Mouse (Mus musculus): ENCODE measurements around the gene Exoc4.

Exoc4 gene

DNA sequence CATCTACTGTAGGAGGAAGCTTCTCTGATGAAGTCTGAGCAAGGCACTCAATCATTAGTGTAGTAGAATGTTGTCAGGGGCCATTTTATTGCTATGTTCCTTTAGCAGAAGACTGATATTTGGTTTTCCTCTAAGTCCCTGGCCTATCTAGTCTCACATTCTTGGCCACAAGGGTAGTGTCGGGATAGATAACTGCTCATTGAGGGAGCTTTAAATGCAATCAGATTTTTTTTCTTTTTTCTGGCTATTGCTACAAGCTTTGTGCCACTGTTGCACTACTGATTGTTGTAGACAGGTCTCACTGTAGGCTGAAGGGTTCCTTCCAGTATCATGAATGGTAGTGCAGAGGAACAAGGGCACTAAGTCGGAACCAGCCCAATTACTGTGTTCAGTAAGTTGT lies 227.2 kb downstream of the Exoc4 start:
- DNase-seq (ENCODE audit: low spot score), result no peak

DNA sequence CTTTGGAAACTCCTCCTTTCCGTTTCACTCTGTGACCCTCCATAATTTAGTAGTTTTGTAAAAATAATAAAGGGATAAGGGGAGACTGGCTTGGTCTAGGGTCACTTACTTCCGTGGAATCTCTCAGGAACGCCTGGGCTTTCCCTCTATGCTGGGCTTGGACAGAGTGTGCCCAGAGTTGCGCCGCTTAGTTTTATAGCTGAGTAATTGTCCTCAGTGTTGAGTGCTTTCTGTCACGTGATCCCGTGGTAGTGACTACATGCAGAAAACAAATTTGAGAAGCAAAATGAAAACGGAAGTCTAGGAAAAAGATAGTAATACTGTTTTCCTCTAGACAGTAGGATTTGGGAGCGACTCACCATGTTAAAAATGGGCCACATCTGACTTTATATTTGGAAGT lies 235.7 kb downstream of the Exoc4 start:
- no peak for DNase-seq (ENCODE audit: low spot score)

DNA sequence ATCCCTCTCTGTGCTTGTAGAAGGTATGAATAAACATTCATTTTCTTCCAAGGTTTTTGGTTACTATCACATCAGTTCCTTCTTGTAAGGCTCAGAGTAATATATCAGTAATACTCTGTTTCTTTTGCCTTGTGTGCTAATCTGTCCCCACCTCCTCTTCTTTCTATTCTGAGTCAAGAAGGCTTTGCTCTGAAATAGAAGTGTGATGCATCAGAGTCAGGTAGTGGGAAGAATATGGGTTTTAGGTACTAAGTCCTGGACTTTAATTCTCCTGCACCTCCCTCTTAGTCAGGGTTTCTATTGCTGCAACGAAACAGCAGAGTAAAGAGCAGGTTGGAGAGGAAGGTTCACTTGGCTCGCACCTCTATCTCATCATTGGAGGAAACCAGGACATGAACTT lies 240.9 kb downstream of the Exoc4 start:
- DNase-seq (ENCODE audit: low spot score), result no peak

DNA sequence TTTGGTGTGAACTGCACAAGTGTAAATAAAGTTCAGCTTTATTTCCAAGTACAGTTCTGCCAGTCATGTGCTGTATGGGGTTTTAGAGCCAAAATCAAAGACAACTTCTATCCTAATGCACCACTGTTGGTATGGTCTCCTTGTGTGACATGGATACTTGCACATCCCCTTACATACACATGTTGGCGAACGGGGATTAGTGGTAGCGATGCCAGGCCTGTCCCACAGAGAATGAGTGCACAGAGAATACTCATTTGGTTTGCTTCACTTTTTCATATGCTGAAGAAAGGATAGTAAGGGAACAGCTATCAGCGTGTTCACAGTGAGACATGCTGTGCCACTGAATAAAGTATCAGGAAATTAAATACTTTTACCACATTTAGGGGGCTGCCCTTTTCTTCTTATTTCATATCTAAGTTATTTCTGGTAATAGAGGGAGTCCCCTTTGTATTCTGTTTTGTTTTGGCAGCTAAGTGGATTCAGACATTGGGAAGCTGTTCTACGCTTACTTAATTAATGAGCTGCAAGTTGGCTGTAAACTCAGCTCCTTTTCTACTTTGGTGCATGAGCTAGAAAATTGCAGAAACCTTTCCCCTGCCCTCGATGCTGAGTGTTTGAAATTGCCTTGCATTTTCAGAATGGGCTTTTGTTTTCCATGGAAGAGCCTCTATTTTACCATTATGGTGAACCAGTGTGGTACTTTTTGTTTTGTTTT lies 247.4 kb downstream of the Exoc4 start:
- DNase-seq (ENCODE audit: low spot score), result no peak

DNA sequence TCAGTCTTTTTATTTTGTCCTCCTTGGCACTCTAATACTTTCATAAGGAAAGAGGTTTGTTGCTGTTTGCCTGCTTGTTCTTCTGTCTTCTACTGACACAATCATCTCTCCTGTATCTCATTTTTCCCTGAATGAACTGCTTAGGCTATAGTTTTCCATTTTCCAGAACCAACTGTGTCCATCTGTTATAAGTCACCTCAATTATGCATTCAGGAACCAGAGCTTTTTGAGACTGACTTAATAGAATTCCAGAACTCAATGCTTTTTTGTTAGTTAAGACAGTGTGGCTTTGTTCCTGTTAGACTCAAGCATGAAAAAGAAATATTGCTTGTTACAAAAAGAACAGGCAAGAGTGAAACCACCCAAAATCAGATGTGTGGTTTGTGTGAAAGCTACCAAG lies 248.5 kb downstream of the Exoc4 start:
- no peak for DNase-seq (ENCODE audit: low spot score)

DNA sequence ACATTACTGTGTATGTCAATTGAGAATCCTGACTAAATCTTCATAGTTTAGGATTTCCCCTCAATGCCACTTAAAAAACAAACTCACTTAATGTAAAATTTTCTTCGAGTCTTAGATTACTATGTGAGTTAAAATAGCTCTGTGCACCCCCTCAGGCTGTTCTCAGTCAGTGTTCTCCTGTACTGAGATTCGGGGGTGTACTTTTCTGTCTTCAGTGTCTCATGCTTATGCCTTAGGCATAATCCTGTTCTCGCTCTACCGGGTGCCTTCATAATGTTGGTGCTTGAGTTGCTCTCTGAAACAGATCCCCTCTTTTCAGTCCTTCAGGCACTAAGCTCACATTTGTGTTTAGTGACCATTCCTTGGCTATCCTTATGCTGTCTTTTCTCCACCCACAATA lies 253.5 kb downstream of the Exoc4 start:
- no peak for DNase-seq (ENCODE audit: low spot score)

DNA sequence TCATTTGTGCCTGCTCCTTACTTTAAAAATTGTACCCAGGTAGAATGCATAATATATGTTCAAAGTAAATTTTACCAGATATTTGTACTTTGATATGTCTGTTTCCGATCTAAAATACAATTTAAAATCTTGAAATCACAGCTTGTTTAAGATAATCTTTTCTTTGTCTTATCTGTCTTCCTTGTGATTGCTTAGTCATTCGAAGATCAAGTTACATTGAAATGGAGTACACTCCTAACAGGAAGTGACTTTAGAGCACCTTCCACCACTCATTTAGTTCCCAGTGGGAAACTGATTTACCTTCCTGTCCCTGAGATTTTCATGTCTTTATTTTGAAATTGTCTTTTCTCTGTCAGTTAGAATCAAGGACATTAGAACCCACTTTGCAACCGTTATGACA lies 254.5 kb downstream of the Exoc4 start:
- DNase-seq (ENCODE audit: low spot score), result no peak

DNA sequence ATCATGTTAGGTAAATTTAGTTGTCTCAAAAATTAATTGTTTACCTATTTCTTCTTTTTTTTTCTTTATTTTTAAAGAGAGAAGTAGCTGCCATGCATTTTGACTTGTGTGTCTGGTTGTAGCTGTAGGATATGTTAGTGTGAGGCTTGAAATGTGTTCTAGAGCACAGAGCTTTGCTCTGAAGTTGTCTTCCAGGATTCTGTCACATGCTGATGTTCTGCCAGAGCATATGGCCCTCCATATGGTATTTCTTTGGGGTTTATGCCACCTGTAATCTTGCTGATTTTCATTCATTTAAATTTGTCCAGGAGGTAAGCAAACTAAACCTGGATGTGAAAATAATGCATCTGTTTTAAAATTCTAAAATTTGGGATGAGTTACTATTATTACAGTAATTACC lies 258.2 kb downstream of the Exoc4 start:
- DNase-seq (ENCODE audit: low spot score), result no peak

DNA sequence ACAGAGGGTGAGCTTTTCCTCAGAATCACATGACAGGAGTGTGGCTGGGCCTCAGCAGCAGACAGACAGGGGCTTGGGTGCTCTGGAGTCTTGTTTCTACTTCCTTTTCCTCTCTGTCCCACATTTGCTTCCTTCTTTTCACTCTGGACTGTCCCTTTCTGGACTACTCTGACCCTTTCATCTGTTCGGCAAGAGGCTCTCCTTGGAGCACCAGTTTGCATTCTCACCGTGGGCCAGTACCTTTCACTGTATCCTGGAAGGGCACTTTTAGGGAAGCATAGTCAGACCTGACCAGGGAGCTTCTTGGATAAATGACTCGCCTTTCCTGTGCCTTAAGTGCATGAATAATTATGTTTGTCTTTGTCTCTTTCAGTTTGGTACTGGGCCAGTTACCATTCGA lies 266.5 kb downstream of the Exoc4 start:
- no peak for DNase-seq (ENCODE audit: low spot score)

DNA sequence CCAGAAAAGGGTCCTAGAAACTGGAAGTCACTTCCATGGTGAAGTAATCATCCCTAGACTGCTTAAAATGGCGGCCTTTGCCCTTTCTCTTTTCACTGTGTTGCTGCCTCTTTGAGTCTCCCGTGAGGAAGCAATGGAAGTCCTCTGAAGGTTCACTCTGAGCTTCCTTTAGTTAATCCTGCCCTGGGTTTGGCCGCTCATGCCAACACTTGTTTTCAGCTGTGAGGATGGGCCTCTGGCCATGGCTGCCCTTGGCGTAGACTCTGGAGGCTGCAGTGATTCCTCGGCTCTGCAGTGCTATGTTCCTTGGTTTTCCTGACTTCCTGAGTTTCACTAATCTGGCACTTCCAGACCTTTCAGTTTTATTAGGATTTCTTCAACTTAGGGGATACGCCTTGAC lies 267.9 kb downstream of the Exoc4 start:
- DNase-seq (ENCODE audit: low spot score), result no peak

DNA sequence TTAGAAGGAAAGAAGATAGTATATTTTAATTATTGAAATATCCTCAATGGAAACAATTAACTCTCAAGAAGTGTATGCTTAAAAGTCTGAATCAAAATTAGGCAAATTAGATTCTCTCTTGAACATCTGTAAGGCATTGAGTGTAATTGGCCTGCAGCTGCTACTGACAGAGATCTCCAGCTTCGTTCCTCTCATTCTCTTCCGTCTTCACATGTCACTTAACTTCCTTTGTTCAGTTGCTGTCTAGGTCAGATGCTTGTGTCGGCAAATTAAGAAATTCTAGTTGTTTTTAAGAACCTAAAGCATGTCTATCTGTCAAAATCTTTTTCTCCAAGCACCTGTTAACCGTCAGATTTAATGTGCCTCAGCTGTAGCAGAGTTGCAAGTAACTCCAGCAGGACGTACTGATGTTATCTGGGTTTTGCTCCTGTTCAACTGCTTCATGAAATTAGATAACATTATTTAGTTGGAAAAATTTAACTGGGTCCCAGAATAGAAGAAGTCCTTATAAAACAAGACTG lies 269.1 kb downstream of the Exoc4 start:
- no peak for DNase-seq (ENCODE audit: low spot score)

DNA sequence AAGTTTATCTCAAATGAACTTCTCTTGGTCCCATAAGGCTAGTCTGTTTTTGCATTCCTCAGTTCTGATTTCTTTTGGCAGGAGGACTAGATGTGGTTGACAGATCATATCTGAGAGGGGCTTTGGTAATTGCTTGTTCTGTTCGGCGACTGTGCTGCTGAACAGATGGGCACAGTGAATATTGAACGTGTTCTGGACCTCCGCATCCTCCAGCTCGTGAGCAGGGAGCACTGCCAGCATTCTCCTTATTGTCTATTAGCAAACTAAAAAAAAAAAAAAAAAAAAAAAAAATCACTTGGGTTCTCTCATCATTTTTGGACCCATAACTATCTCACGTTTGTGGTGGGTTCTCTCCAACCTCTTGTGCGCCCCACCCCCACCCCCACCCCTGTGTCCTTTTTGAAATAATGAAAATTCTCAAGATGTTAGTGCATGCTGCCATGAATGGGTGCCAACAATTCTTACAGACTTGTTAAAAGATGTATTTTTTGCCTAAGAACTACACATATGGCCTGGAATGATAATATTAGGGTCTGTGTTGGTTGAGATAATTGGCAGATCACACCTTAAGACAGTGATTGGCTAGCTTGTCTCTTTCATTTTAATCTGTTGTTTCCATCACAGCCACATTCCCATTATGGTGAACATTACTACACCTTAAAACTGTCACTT lies 276.9 kb downstream of the Exoc4 start:
- no peak for DNase-seq (ENCODE audit: low spot score)

DNA sequence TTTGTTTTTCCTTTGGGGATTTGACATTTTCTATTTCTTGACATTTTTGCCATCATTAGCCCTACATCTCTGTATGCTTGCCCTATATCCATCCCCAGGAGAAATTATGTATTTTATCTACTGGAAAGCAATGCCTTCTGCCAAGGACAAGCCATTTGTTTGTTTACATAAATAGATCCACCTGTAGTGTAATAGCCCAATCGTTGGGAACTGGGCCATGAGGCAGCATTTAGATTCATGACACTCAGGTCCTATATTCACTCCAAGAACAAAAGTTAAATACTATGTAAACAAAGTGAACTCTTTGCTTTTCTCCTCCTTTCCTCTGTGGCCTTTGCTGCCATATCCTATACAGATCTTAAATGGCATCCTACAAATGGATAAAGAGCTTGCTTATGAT lies 291.5 kb downstream of the Exoc4 start:
- DNase-seq (ENCODE audit: low spot score), result no peak

DNA sequence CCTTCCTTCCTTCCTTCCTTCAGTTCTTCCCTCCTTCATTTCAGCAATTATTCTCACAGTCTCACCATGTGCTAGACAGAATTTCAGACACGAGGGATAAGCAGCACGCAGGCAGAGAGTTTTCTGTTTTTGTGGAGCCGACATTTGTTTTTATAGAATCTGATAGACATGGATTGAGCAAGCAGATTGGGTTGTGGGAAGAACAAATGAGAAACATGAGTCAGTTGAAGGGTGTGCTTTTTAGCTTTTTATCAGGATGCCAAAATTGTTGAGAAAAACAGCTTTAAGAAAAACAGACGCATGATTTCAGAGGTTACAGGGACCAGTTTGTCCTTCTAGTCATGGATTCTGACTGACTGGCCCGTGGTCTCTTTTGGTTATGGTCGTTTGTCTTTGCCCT lies 293.8 kb downstream of the Exoc4 start:
- DNase-seq (ENCODE audit: low spot score), result no peak

DNA sequence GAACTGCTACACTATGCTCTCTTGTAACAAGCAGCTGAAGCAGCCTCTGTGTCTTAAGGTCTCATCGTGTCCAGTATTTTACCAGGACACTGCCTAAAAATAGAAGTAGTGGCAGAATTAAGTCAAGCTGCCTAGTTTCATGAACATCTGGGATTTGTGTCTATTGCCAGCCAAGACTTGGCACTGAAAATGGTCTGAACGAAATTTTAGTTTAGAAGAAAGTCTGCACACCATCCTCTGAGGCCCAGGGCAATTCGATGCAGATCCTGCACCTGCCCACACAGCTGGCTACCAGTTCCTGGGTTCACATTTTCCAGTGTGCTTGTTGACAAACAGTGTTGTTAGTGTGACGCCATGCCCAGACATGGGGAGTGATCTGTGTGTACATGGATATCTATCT lies 303.0 kb downstream of the Exoc4 start:
- DNase-seq (ENCODE audit: low spot score), result no peak

DNA sequence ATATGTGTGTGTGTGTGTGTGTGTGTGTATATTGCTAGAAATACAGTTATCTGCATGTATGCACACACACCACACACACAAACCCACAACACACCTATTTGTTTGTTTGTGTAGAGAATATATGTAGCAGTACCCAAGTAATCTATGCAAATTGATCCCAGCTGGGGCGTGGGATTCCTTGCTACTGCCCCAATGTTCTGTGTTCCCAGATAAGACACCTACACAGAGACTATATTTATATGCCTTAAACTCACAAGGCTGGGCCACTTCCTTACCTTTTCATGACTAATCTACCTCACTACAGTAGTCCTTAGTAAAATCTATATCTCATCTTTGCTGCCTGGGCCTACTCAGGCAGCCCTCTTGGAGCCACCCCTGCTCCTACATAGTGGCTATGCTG lies 312.0 kb downstream of the Exoc4 start:
- no peak for DNase-seq (ENCODE audit: low spot score)

DNA sequence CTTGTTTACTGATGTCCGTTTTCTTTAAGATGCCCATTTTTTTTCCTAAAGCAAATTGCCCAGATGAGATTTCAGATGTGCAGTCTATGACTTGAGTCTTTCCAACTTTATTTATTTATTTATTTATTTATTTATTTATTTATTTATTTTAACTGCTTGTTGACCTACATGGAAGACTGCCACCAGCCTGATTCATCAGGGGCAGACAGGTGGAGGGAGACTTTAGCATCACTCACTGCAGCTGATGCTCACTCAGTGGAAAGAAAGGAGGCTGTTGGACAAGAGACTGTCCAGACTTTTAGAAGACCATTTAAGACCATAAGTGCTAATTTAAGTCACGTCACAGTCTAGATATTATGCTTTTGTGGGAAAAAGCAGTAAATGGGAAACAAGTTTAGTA lies 313.0 kb downstream of the Exoc4 start:
- no peak for DNase-seq (ENCODE audit: low spot score)

DNA sequence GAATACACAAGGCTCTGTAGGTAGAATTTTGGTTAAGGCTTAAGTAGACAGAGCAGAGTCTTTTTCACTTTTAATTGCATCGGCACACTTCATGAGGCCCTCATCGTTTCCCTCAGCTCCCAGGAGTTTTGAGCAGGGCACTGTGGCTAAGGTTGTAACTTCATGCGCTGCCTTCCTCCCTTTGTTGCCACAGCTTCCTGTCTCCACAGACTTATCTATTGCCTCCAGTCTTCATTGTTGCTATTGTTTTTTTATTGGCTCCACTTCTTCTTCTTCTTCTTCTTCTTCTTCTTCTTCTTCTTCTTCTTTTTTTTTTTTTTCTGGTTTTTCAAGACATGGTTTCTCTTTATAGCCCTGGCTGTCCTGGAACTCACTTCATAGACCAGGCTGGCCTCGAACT lies 327.1 kb downstream of the Exoc4 start:
- DNase-seq (ENCODE audit: low spot score), result no peak

DNA sequence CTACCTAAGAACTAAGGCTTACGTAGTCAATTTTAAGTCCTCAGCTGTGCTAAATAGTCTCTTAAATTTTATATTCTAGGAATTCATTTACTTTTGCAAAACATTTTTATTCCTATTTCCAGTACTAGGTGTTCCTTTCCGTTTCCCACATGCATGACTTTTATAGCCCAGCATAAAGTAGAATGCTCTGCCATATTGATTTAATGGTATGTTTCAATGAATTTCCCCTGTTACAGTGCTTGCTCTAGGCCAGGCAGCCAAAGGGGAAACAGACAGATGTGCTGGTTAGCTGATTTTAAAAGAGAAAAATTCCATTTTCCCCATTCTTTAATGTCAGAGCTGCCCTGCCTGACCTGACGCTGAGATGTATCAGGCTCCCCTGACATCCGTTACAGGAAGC lies 359.6 kb downstream of the Exoc4 start:
- DNase-seq (ENCODE audit: low spot score), result no peak

DNA sequence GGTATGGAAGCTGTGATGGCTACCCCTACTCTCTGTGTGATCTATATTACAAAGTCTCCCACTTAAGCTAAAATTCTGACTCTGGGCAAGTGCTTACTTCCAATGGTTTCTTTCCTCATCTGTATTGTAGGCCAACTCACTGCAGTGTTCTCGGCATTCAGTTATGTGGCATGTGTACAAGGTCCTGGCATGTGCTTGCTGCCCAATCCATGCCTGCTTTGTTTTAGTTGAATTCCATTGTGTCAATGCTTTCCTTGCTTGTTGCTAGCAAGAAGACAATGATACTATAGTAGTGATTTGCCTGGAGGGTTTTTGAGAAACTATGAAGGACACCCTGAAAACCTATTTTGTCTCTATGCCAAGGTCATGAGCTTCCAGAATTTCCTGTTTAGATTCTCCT lies 365.1 kb downstream of the Exoc4 start:
- no peak for DNase-seq (ENCODE audit: low spot score)

DNA sequence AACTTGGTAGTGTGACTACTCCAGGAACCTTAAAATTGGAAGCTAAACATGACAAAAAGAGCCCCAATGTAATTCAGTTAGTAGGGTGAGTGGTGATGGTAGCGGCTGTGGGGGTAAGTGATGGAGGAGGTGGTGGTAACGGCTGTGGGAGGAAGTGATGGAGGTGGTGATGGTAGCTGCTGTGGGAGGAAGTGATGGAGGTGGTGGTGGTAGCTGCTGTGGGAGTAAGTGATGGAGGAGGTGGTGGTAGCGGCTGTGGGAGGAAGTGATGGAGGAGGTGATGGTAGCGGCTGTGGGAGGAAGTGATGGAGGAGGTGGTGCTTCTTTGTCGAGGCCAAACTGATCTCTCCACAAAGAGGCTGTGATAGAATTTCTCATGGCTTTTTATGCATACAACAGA lies 369.7 kb downstream of the Exoc4 start:
- DNase-seq (ENCODE audit: low spot score), result no peak

DNA sequence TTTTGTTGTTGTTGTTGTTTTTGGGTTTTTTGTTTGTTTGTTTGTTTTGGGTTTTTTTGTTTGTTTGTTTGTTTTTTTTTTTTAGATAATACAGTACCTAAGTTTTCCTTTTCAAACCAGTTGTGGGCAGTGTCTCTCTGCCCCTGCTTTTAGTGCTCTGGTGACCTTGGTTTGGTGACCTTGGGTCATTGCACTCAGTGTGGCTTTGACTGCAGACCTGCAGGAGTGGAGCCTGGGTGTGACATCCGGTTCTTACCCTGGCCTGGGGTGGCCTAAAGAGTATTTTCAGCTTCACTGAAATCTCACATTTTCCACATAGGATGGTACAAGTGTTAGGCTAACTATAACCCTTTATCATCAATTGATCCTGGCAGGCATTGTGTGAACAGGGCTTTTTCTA lies 371.8 kb downstream of the Exoc4 start:
- no peak for DNase-seq (ENCODE audit: low spot score)

DNA sequence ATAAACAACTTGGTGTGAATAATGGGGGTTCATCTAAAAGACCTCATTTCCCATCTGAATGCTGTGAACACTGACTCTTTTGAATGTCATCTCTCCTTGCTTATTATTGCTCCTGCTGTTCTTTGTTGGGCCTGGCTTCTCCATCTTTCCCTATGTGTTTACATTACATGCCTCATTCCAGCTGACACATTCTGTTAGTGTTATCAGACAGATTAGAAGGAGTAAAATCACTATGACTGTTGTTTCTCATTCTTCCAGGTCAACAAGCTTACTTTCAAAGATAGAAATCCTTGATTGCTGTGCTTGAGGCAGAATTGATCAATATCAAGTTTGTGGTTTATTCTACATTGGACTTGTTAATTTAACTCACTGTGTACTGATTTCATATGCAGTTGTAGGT lies 377.0 kb downstream of the Exoc4 start:
- no peak for DNase-seq (ENCODE audit: low spot score)

DNA sequence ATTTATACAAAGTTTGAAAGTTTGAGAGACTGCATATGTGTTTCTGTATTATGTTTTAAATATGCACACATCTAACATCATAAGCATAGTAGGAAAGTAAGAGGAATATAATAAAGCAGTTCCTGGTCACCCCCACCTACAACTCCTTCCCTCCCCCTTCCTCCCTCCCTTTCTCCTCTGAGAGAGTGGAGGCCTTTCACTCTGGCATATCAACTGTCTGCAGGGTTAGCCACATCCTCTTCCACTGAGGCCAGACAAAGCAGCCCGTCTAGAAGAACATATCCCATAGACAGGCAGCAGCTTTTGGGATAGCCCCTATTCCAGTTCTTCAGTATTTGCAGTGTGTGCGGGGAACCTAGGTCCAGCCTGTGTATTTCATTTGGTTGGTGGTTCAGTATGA lies 382.2 kb downstream of the Exoc4 start:
- DNase-seq (ENCODE audit: low spot score), result no peak

Measured in ovary, adult 18-20 months (tissue).